Mouse (Mus musculus) lung, postnatal 0 days (tissue): ENCODE measurements at regions not wholly inside any gene's neighbourhood (a gene's known extent, or its start where the extent isn't known, plus 50 kb on each side); places are given as distances from the start of the nearest gene placed in this dataset.

Source experiments
- ATAC-seq: fragments of 200-750 bp; cut with Nextera tagmentation; 2 replicates; pipeline ENCODE4 v1.8.0; 2017; ENCODE audit warnings: moderate library complexity
- DNase-seq: peaks from one replicate; pipeline ENCODE4 v3.0.0-alpha.2; 2016; ENCODE audit warnings: low spot score
- H3K27ac ChIP-seq: fragments of 300-500 bp; sonication (generic); 2 replicates; pipeline ENCODE4 v1.5.1; 2014; ENCODE audit warnings: antibody characterized with exemption, mild to moderate bottlenecking, low read length, mixed read lengths
- H3K27me3 ChIP-seq: fragments of 300-500 bp; sonication (generic); replicated peaks from 2 replicates; pipeline ENCODE4 v1.6.1; 2014; ENCODE audit warnings: low read length, mixed read lengths; ENCODE audit not compliant: insufficient read depth
- H3K36me3 ChIP-seq: fragments of 300-500 bp; sonication (generic); 2 replicates; pipeline ENCODE4 v1.6.1; 2014; ENCODE audit warnings: low read length, mixed read lengths; ENCODE audit not compliant: insufficient read depth
- H3K4me1 ChIP-seq: fragments of 300-500 bp; sonication (generic); 2 replicates; pipeline ENCODE4 v1.6.1; 2014; ENCODE audit warnings: antibody characterized with exemption, low read depth, low read length, mixed read lengths; ENCODE audit not compliant: insufficient read depth
- H3K4me2 ChIP-seq: fragments of 300-500 bp; sonication (generic); replicated peaks from 2 replicates; pipeline ENCODE4 v1.6.1; 2014; ENCODE audit warnings: low read depth, mild to moderate bottlenecking, low read length, moderate library complexity, mixed read lengths
- H3K4me3 ChIP-seq: fragments of 300-500 bp; sonication (generic); 2 replicates; pipeline ENCODE4 v1.5.1; 2014; ENCODE audit warnings: low read depth, low read length
- H3K9ac ChIP-seq: fragments of 300-500 bp; sonication (generic); replicated peaks from 2 replicates; pipeline ENCODE4 v1.6.1; 2014; ENCODE audit warnings: low read depth, mild to moderate bottlenecking
- H3K9me3 ChIP-seq: fragments of 300-500 bp; sonication (generic); 2 replicates; pipeline ENCODE4 v1.6.1; 2016; ENCODE audit warnings: low read length, mixed read lengths
- CTCF ChIP-seq: IDR thresholded peaks from 2 replicates; pipeline ENCODE4 v1.5.1; 2016; ENCODE audit warnings: antibody characterized with exemption, mild to moderate bottlenecking
- EP300 ChIP-seq: IDR thresholded peaks from 2 replicates; pipeline ENCODE4 v1.6.1; 2016; ENCODE audit warnings: antibody characterized with exemption, mild to moderate bottlenecking, control low read depth
- WGBS: fragments of 180-500 bp; shearing (Covaris S2); extraction: QIAGEN DNeasy Blood & Tissue Kit; methylation state at CpG from one replicate; pipeline ENCODE4 v1.1.7; 2014; 5-methylcytosine and 5-hydroxymethylcytosine counted together

DNA sequence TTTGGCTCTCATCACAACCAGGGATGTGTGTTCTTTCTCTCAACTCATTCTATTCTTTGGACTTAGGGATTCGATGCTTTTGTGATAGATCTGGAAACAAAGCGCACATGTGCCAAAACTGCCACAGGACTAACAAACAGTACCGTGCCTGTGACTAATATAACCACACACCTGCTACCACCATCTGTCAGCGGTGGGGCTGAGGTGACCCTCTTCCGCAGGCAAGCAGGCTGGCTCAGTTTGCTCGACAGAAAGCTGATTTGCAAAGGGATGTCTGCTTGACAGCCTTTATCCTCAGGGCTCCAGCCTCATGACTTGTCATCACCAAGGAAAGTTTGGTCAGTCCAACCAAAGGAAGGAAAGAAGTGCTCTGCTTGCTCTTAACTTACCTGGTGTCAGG is 146.7 kb upstream of the Fer start:
- Histone ChIP-seq H3K4me1 (no peaks in the 10 kb centered on the region), H3K4me3 (no peak overlapping the region), H3K9ac (no peak overlapping the region), H3K4me2 (no peak overlapping the region), H3K36me3 (no peaks in the 10 kb centered on the region), H3K27ac (no peak overlapping the region), H3K9me3 (no peaks in the 10 kb centered on the region), H3K27me3 (no peaks in the 10 kb centered on the region)
- no peak for DNase-seq
- 72% methylated on average over 6 of the region's 6 CpGs for WGBS
- TF ChIP-seq CTCF, result no peak
- ATAC-seq, result no peak

- no peaks in the 10 kb centered on the region for H3K9me3 ChIP-seq
- no peaks in the 10 kb centered on the region for H3K4me1 ChIP-seq
- 69% methylated on average over 9 of the region's 9 CpGs for WGBS
- no peaks in the 10 kb centered on the region for H3K27me3 ChIP-seq
- H3K9ac ChIP-seq, result no peak overlapping the region
- ATAC-seq, result no peak
- no peak for DNase-seq
- no peak overlapping the region for H3K4me2 ChIP-seq
- H3K36me3 ChIP-seq, result no peaks in the 10 kb centered on the region
- H3K4me3 ChIP-seq, result no peak overlapping the region
- H3K27ac ChIP-seq, result no peak overlapping the region
- TF ChIP-seq EP300, result no peak
- no peak for TF ChIP-seq CTCF
Measured at GRCm38 (mm10) chr17:63717051-63717578, 145.7 kb upstream of the Fer start.

DNA sequence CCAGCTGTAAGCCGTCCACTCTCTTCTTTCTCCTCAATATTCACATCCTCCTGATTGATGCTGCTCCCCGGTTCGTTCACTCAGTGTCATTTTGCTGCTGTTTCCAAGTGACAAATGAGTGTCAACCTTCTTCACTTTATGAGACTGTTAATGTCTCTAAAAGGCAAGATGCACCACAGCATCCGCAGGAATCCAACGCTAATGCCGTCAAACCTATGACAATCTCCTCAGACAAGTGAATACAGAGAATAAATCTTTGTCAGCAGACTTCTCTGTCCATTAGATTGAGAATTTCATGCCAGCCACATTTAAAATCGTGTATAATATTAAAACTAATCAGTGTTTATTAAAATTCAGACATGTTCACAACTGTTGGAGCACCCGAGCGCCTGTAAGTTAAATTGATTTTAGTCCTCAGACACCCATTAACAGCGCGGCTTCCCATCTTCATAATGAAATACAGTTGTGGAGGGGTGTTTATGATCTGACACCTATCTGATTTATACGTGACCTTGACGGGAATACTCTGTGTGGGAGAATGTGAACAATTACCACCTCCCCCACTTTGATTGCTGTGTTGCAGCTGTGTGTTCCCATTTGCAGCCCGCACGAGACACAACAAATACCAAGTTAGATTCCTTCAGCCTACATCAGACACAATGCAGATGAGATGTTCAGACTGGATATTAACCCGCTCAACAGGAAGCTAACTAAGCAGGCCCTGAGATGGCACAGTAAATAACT is 143.7 kb upstream of the Fer start:
- 73% methylated on average over 16 of the region's 16 CpGs for WGBS
- no peak for ATAC-seq

GRCm38 (mm10) chr17:63719771-63720170 is 143.1 kb upstream of the Fer start:
- Histone ChIP-seq H3K9ac (no peak overlapping the region), H3K27ac (no peak overlapping the region), H3K4me2 (no peak overlapping the region), H3K4me3 (no peak overlapping the region), H3K36me3 (no peaks in the 10 kb centered on the region), H3K9me3 (no peaks in the 10 kb centered on the region), H3K27me3 (no peaks in the 10 kb centered on the region), H3K4me1 (no peaks in the 10 kb centered on the region)
- no peak for ATAC-seq
- no peak for DNase-seq
- TF ChIP-seq EP300 (no peak), CTCF (no peak)
- WGBS, result 69% methylated on average over 4 of the region's 4 CpGs

More for the DNA sequence above, 143.7 kb upstream of the Fer start:
- no peak overlapping the region for H3K4me2 ChIP-seq
- DNase-seq, result no peak
- TF ChIP-seq CTCF, result no peak
- no peak for TF ChIP-seq EP300
- no peaks in the 10 kb centered on the region for H3K9me3 ChIP-seq
- no peaks in the 10 kb centered on the region for H3K4me1 ChIP-seq
- no peak overlapping the region for H3K4me3 ChIP-seq
- no peaks in the 10 kb centered on the region for H3K36me3 ChIP-seq
- H3K27ac ChIP-seq, result no peak overlapping the region
- no peak overlapping the region for H3K9ac ChIP-seq
- H3K27me3 ChIP-seq, result no peaks in the 10 kb centered on the region

- ATAC-seq (no peak), DNase-seq (peak; percentile 19)
- Histone ChIP-seq H3K36me3 (no peaks in the 10 kb centered on the region), H3K9me3 (no peaks in the 10 kb centered on the region), H3K4me2 (no peak overlapping the region), H3K4me1 (no peaks in the 10 kb centered on the region), H3K27ac (no peak overlapping the region), H3K27me3 (no peaks in the 10 kb centered on the region), H3K9ac (no peak overlapping the region), H3K4me3 (no peak overlapping the region)
- TF ChIP-seq EP300 (no peak), CTCF (peak; percentile 36)
- 20% methylated on average over 4 of the region's 4 CpGs for WGBS
Measured at GRCm38 (mm10) chr17:63720883-63721282, 142.0 kb upstream of the Fer start.

- Histone ChIP-seq H3K9ac (no peak overlapping the region), H3K27ac (no peak overlapping the region), H3K27me3 (no peaks in the 10 kb centered on the region), H3K9me3 (no peaks in the 10 kb centered on the region), H3K4me2 (no peak overlapping the region), H3K36me3 (no peaks in the 10 kb centered on the region), H3K4me3 (no peak overlapping the region), H3K4me1 (no peaks in the 10 kb centered on the region)
- DNase-seq, result no peak
- no peak for TF ChIP-seq CTCF
- no peak for TF ChIP-seq EP300
- no peak for ATAC-seq
- 56% methylated on average over 12 of the region's 12 CpGs for WGBS
Measured at GRCm38 (mm10) chr17:63722434-63723004, 140.3 kb upstream of the Fer start.
